Mouse (Mus musculus) E14TG2a.4 (cell line): ENCODE data around the gene Nt5c2.

Experiments
- H3K27me3 ChIP-seq: 2 replicates; pipeline ENCODE4 v1.6.1; 2014; ENCODE audit warnings: low read length, control low read depth; ENCODE audit not compliant: insufficient read depth
- H3K36me3 ChIP-seq: 2 replicates; pipeline ENCODE4 v1.6.1; 2014; ENCODE audit warnings: low read length, control low read depth; ENCODE audit not compliant: insufficient read depth
- H3K4me1 ChIP-seq: replicated peaks from 2 replicates; pipeline ENCODE4 v1.6.1; 2014; ENCODE audit warnings: low read depth, low read length, control low read depth
- H3K4me3 ChIP-seq: replicated peaks from 2 replicates; pipeline ENCODE4 v1.5.1; 2014; ENCODE audit warnings: mild to moderate bottlenecking, low read length
- H3K9me3 ChIP-seq: 2 replicates; pipeline ENCODE4 v1.6.1; 2014; ENCODE audit warnings: low read length, control low read depth
- CTCF ChIP-seq: conservative IDR thresholded peaks from 2 replicates; pipeline ENCODE4 v1.5.1; 2014; ENCODE audit warnings: low read length
- NANOG ChIP-seq: IDR thresholded peaks from 2 replicates; pipeline ENCODE4 v1.6.1; 2014; ENCODE audit warnings: borderline replicate concordance, low read length, mixed read lengths
- POU5F1 ChIP-seq: IDR thresholded peaks from 2 replicates; pipeline ENCODE4 v1.6.1; 2014; ENCODE audit warnings: low read length, borderline replicate concordance

Nt5c2 gene

GRCm38 (mm10) chr19:47023546-47023945 is 8.6 kb upstream of the Nt5c2 start:
- Histone ChIP-seq H3K36me3 (peaks cover 71% of the 10 kb centered on the region), H3K9me3 (peaks cover 3% of the 10 kb centered on the region; the same call in 1 of the 2 replicates), H3K4me3 (peak overlapping the region; percentile 39), H3K4me1 (peaks cover 70% of the 10 kb centered on the region), H3K27me3 (peaks cover 3% of the 10 kb centered on the region; the same call in 1 of the 2 replicates)
- TF ChIP-seq CTCF, result no peak

GRCm38 (mm10) chr19:47022709-47023108 is 7.8 kb upstream of the Nt5c2 start:
- 0 out of 2 replicates have a peak overlapping the region, but pooled peaks have one; percentile 39 for H3K4me3 ChIP-seq
- H3K36me3 ChIP-seq, result peaks cover 71% of the 10 kb centered on the region
- H3K9me3 ChIP-seq, result peaks cover 3% of the 10 kb centered on the region; the same call in 1 of the 2 replicates
- H3K4me1 ChIP-seq, result peaks cover 78% of the 10 kb centered on the region
- no peak for TF ChIP-seq NANOG
- no peak for TF ChIP-seq CTCF
- TF ChIP-seq POU5F1, result no peak
- peaks cover 3% of the 10 kb centered on the region; the same call in 1 of the 2 replicates for H3K27me3 ChIP-seq

DNA sequence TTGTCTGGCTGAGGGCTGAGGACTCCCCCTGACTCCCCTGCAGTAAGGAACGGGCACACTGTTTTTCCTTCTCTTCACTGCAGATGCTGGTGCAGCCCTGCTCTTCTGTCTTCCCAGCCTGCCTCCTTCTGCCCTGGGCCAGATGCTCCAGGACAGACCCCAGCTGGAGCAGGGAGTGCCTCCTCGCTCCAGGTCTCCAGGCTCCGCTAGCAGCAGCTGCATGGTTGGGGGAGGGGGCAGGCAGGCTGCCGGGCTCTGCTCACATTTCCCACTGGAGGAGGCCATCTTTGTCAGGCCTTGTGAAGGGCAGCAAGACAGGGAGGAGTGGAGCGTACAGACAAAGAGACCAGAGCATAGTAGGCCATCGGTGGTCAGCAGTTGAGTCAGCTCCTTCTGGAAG is 4.4 kb upstream of the Nt5c2 start:
- Histone ChIP-seq H3K9me3 (no peaks in the 10 kb centered on the region), H3K4me3 (peak overlapping the region; percentile 94), H3K36me3 (peaks cover 55% of the 10 kb centered on the region), H3K4me1 (peaks cover 83% of the 10 kb centered on the region), H3K27me3 (peaks cover 13% of the 10 kb centered on the region)
- TF ChIP-seq CTCF, result no peak
- no peak for TF ChIP-seq POU5F1
- TF ChIP-seq NANOG, result no peak

DNA sequence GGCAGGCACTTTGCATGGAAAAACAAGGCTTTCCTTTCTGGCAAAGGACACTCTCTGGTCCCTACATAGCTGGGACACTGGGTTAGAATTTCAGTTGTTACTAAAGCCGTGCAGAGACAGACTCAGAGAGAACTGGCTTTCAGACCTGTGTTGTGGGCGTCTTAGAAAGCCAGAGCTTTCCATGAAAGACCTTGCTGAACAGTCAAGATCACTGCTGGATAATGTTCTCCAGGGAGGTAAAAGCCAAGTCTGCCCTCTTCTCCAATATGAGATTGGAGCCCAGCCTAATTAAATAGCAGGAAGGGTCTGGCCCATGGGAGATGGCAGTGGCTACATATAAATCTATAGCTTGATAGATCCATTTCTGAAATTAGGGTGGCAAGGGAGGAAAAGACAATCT is 3.4 kb upstream of the Nt5c2 start:
- peak overlapping the region; percentile 94 for H3K4me3 ChIP-seq
- H3K9me3 ChIP-seq, result no peaks in the 10 kb centered on the region

GRCm38 (mm10) chr19:47017831-47018230 is 2.9 kb upstream of the Nt5c2 start:
- Histone ChIP-seq H3K4me3 (peak overlapping the region; percentile 94), H3K4me1 (peaks cover 83% of the 10 kb centered on the region), H3K36me3 (peaks cover 40% of the 10 kb centered on the region), H3K27me3 (peaks cover 27% of the 10 kb centered on the region), H3K9me3 (no peaks in the 10 kb centered on the region)
- TF ChIP-seq CTCF (no peak; the same call in 1 of the 2 replicates), NANOG (peak; percentile 98), POU5F1 (no peak)

More for the DNA sequence above, 3.4 kb upstream of the Nt5c2 start:
- H3K27me3 ChIP-seq, result peaks cover 23% of the 10 kb centered on the region
- peaks cover 83% of the 10 kb centered on the region for H3K4me1 ChIP-seq
- TF ChIP-seq CTCF (no peak), POU5F1 (no peak), NANOG (no peak)
- H3K36me3 ChIP-seq, result peaks cover 45% of the 10 kb centered on the region

- Histone ChIP-seq H3K27me3 (peaks cover 27% of the 10 kb centered on the region), H3K4me3 (peak overlapping the region; percentile 94), H3K4me1 (peaks cover 76% of the 10 kb centered on the region), H3K36me3 (peaks cover 33% of the 10 kb centered on the region), H3K9me3 (no peaks in the 10 kb centered on the region)
- no peak for TF ChIP-seq NANOG
- TF ChIP-seq POU5F1, result no peak
- TF ChIP-seq CTCF, result no peak
Observed at GRCm38 (mm10) chr19:47016487-47016886, 1.5 kb upstream of the Nt5c2 start.

DNA sequence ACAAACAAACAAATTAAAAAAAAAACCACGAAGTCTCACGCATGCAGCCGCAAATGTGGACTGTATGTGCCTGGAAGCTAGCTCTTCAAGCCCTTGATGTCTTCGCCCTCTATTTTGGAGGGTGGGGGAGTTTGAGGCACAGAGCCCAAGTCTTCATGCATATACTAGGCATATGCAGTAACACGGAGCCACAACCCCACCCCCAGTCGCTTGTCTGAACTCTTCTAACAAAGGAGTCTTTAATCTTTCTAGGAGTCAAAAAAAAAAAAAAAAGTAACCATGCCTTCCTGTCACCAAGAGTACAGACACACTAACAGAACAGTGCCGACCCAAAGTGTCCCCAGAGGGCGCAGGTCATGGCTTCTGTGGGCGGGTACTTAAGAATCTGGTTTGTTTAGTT is 1.0 kb upstream of the Nt5c2 start:
- Histone ChIP-seq H3K9me3 (no peaks in the 10 kb centered on the region), H3K4me3 (peak overlapping the region; percentile 94), H3K4me1 (peaks cover 71% of the 10 kb centered on the region), H3K27me3 (peaks cover 27% of the 10 kb centered on the region), H3K36me3 (peaks cover 30% of the 10 kb centered on the region)
- no peak for TF ChIP-seq POU5F1
- TF ChIP-seq NANOG, result no peak
- TF ChIP-seq CTCF, result no peak

- Histone ChIP-seq H3K9me3 (no peaks in the 10 kb centered on the region), H3K36me3 (peaks cover 28% of the 10 kb centered on the region), H3K4me3 (peak overlapping the region; percentile 94), H3K27me3 (peaks cover 27% of the 10 kb centered on the region), H3K4me1 (peaks cover 65% of the 10 kb centered on the region)
- TF ChIP-seq CTCF (no peak), POU5F1 (no peak), NANOG (no peak)
Observed at GRCm38 (mm10) chr19:47015396-47015795, 443 bp upstream of the Nt5c2 start.

GRCm38 (mm10) chr19:47014159-47014446 is 850 bp downstream of the Nt5c2 start:
- Histone ChIP-seq H3K4me3 (peak overlapping the region; percentile 94), H3K4me1 (peaks cover 54% of the 10 kb centered on the region), H3K9me3 (no peaks in the 10 kb centered on the region), H3K27me3 (peaks cover 27% of the 10 kb centered on the region), H3K36me3 (peaks cover 16% of the 10 kb centered on the region)
- TF ChIP-seq CTCF (no peak), POU5F1 (no peak), NANOG (no peak)
